Mouse (Mus musculus): Measurements from ENCODE around the gene Shisal1. TPM values are rescaled to one million over a fixed set of nuclear protein-coding genes. Genes with fewer than 3 reads are reported as not detected.
A peak's percentile ranks its signal among the peaks of the same experiment; 100 is the strongest.

Gene Shisal1
- total RNA-seq, 2 experiments from 2014 or later, result 3.6 to 5.3 TPM

DNA sequence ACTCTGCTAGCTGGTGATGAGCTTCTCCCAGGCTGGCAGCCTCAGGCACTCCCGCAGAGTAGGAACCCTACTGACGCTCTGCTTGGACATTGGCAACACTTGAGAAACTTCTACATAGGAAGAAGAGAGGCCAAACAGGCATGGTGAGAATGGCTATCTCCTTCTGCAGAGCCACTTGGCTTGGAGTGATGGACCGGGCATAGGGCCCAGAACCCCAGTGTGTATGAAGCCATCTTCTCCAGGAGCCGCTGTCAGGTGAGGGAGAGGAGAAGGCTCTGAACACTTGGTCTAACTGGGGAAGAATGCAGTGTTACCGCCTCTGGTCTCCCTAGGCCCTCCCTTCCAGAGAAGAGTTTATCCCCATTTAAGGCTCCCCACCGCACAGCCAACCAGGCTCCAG lies 19.3 kb downstream of the Shisal1 start:
- DNase-seq (ENCODE audit: low spot score in 2 of 2), result no peak

DNA sequence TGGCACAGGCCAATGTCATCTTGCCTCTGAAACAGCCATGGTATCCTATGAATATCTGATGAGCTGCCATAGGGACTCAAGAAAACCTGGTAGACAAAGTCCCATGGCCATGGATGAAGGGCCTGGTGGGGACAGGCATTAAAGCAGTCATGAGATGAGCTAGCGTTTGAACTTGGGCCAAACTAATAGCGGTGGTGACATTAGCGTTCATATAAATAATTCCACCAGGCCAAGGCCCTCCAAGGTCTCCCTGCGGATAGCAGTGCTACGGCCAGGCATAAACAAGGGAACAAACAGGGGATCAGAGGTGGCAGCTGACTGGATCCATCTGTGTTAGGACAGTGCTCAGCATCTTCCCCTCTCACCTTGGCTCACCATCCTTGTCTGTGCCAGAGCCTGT lies 21.2 kb downstream of the Shisal1 start:
- DNase-seq (ENCODE audit: low spot score in 2 of 2), result peak in 1 of 2 experiments; percentile 19

DNA sequence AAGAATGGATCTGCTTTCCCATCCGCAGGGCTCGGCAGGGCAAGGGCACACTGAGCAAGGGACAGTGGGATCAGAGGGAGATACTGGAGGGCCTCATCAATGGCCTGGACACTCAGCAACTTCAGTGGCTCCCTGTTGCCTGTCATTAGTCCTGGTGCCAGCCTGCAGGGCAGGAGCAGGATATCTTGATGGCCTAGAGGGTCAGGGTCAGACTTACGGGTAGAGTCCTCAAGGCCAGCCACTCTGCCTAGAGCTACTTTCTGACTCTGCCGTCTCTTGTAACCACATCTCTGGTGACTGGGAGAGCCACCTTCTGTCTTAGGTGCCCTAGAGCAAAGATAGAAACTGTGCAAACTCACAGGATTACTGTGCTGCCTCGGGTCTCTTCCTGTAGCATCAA lies 23.1 kb downstream of the Shisal1 start:
- no peak for DNase-seq (ENCODE audit: low spot score in 2 of 2)

DNA sequence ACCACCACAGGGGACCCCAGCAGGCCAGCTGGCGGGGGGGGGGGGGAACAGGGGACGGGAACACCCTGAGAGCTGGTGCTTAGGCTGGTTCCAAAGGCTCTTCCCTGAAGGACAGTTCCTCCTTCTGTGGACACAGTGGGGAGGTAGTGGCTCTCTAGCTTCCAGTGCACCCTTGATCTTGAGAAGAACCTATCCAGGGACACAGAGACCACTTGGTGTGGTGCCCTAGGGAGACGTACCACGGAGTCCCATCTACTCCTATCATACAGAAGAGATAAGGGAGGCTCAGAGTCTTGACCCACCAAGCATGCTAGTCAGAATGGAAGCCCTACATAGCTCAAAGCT lies 28.7 kb downstream of the Shisal1 start:
- DNase-seq (ENCODE audit: low spot score in 2 of 2), result no peak

DNA sequence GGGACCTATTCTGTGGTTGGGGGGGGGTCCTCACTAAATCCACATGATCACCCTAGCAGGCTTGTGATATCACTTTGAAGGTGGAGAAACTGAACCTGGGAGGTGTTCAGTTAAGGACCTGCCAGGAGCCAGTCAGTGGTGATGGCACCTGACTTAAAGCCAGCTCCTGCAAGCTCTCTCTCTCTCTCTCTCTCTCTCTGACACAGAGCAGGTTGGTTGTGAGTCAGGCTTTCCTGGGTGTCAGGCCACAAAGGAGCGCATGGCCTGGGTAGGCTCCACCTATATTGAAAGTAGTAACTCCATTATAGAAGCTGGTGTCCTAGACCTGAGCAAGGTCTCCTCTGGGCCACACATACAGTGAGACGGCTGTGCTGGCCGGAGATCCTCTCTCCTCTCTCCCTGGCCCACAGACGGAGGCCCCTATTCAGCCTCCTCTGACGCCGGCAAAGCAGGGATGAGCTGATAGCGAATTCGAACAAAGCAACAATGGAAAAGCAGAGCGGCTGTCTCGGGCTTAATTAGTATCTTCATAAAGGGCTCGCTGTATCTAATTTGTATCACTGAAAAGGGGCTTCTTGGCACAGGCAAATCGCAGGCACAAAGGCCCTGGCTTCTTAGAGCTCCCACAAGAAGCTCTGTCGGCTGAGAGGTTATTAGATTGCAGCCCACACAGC lies 29.2 kb downstream of the Shisal1 start:
- DNase-seq (ENCODE audit: low spot score in 2 of 2), result no peak

DNA sequence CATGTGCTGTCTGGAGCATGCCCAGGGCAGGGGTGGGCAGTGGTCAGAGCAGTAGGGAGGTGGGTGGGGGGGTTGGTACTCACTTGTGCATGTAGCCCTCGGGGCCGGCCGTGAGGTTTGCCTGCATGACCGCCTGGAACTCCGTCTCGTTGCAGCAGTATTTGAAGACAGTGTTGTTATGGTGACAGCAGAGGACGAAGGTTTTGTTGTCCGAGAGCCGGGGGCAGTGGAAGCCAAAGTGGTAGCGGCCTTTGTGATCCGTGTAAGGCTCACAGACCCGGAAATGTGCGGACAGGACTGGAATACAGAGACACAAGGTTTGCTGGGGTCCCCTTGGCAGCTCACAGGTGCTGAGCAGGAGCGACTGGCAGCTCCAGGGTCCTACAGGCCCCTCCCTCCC lies 29.9 kb downstream of the Shisal1 start:
- DNase-seq (ENCODE audit: low spot score in 2 of 2), result no peak

DNA sequence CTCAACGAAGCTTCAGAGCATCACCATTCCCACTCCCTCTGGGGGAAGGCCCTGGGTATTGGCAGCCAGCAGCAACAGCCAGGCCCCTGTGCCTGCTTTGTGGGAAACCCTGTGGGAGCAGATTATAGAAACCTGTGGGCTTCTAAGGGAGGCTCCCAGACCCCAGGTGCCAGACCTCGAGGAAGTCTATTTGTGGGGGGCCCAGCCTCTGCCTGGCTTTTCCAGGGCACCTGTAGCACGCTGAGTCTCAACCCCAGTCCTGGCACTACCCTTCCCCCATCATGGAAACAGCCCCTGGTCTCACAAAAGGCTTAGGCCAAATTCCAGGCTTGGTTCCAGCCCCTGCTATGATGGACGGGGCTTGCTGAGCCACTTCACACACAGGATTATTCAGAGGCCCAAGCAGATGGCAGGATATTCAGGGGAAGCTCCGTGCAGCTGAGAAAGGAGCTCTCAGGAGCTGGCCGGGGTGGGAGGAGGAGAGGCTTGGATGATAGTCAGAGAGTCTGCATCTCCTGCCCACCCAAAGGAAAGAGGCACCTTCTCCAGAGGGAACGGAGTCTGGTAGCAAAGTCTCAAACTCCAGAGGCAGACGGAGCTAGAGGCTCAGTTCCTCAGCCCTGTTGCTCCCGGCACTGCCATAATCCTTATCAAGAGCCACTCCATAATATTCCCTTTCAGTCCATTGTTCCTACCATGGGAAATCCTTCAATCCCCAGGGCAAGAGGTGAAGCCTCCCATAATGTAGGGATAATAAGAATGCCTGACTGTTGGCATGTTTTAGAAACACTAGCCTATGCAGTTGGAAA lies 32.7 kb downstream of the Shisal1 start:
- DNase-seq (ENCODE audit: low spot score in 2 of 2), result no peak

DNA sequence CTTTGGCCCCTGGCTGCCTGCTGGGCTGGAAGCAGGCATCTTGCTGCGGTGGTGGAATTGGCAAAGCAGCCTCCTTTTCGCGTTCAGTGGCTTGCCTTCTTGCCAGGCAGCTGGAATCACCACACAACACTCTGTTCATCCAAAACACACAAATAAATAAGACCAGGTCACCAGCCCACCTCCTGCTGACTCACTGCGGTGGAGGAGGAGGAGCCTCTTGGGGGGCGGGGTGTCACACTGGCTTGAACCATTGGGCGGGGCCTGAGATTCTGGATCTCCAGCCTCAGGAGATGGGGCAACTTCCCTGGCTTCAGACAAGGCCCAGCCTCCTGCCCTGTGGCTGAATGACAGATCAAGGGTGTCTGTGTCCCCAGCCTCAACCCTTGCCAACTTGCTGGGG lies 34.5 kb downstream of the Shisal1 start:
- DNase-seq (ENCODE audit: low spot score in 2 of 2), result peak; percentile 26 to 51

DNA sequence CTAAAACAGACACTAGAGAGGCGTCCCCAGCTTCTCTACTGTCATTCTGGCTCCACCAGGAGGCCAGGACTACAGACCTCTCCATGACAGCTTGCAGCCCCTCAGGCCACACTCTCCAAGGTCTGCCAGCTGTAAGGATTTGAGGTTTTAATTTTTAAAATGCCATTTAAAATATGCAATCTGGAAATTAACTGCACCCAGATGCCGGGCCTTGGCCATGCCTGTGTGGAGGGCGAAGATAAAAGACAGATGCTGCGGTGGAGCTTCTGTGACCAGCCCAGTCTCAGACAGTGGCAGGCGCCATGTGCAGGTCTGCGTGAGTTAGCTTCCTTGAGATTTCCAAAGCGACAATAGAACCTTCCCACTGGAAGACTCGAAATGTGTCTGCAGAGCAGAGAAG lies 36.8 kb downstream of the Shisal1 start:
- DNase-seq (ENCODE audit: low spot score in 2 of 2), result no peak

DNA sequence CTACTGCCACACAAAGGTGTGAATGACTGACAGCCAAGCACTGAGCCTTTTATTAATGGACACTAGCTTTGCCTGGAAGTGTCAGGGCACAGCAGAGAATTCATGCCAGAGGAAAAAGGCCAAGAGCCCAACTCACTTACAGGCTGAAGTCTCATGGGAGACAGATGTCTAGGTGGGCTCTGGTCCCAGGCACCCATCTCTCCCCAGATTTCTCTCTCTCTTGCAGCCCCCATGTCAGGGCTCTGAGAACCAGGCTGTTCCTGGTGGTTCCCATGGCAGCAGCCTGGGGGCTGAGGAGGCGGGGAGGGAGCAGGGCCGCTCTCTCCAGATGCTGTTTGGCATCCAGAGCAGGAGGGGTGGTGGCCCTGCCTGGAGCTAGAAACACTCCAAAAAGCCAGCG lies 38.3 kb downstream of the Shisal1 start:
- DNase-seq (ENCODE audit: low spot score in 2 of 2), result no peak

DNA sequence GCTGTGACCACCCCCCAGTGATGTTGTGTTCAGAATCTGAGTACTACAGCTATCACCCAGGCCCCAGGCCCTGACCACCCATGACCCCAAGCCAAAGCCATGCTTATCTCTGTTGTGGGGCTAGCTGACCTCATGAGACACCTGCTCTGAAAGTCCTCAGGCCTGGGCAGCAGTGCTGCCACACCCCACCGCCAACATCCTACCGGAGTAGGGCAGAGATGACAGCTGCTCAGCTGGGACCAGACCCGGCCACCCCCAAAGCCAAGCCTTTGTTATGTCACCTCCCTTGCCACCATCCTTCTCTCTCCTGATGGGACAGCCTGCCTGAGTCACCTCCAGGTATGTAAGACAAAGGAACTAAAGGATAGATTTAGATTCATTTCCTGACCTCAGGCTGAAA lies 41.1 kb downstream of the Shisal1 start:
- no peak for DNase-seq (ENCODE audit: low spot score in 2 of 2)

DNA sequence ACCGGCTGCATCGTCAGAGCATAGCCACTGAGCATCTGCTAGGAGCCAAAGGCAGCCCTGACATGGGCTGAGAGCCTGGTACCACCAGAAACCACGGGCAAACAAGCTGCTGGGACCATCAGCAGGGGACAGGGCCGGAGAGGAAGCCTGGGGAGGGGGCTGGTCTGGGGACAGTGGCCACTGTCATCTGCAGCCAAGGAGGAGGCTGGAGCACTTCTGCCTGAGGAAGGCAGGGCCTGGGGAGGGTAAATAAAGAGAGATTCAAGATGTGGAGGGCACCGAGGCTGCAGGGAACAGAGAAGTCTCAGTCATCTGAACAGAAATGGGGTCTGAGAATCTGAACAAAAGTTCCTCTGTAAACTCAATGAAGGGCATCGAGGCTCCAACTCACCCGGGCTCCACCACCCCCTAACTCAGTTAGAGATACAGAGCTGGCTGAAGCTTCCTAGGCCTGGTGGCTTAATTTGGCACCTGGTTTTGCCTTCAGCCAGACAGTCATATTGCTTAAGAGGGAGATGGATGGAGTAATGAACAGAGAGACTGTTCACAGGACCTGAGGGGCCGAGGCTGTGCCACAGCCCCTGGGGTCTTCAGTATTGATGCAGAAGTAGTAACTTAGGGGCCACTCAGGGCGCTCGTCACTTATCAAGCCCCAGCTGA lies 43.3 kb downstream of the Shisal1 start:
- DNase-seq (ENCODE audit: low spot score in 2 of 2), result no peak

DNA sequence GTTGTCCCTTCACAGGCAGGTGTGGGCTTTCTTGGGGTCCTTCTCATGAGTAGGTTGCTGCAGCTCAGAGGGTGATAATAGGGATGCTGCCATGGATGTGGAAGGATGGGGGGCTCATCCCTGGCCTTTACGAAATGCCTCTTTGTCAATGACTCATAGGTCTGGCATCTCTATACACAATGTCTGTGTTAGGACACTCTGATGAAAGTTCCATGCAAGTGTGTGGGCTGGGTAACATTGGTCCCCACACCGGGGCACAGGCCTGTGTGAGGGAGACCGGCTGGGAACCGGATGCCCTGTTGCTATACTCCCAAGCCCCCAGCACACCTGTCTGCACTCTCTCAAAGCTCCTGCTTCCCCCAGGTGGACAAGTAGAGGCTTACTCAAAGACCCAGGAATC lies 48.3 kb downstream of the Shisal1 start:
- no peak for DNase-seq (ENCODE audit: low spot score in 2 of 2)

DNA sequence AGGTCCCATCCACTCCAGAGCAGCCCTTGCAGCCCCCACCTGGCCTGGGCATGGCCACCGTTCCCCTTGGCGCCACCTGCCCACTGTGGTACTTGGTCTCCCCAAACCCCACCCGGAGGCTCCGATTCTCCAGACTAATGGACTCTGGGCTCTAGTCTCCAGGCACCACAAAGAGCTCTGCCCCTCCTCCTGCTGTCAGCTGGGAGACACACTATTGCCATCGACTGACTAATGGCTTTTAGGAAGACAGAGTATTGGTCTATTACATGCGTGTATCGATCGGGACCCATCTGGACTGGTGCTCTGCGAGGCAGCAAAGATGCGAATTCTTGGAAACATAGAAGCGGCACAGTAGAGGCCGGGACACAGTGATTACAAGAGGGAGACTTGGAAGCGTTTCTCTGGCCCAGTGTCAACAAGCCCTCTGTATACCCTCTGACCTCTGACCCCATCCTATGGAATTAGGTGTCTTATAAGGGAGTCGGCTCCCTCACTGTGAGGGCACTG lies 49.2 kb downstream of the Shisal1 start:
- no peak for DNase-seq (ENCODE audit: low spot score in 2 of 2)

DNA sequence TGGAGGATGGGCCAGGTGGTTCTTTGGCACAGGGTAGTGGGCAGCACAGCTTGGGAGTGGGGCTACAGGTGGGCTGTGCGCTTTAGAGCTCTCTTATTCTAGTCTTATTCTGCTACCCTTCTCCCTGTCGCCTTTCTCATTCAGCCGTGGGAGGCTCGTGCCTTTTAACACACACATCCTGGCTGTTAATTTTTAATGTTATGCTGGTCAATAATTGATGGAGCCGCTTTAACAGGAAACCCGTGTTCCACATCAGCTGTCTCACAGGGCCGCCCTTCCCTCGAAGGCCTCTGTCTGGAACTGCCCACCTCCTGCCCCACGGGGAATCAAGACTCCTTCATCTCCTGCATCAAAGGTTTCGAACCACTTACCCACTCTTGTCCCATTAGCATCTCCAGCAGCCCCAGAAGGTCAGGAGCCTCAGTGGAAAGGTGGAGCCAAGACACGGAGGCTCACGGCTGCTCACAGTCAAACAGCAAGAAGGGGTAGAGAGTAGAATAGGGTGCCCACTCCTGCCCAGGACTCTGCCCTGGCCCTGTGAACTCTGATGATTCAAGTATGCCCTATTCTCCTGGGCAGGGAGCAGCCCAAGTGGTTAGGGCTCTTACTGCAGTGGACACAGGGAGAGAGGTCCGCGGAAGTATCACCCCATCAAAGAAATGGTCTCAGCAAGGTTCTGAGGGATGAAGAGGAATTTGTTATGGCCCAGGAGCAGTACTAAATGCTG lies 51.4 kb downstream of the Shisal1 start:
- no peak for DNase-seq (ENCODE audit: low spot score in 2 of 2)

DNA sequence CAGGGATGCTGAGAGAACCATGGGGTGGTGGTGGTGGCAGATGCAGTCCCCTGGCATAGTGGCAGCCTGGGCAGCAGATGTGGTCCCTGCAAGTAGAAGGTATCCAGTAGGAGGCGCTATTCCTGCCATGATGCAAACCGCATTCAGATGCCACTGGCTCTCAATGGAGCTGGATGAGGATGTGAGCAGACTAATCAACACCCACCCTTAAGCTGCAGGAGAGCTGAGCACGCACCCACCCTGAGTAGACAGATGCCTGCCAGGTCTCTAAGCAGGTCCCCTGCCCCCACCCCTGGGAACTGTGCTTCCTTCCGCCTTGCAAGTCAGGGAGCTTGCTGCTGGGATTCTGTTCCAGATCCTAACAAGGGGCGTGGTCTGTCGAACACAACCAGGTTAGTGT lies 53.6 kb downstream of the Shisal1 start:
- no peak for DNase-seq (ENCODE audit: low spot score in 2 of 2)

DNA sequence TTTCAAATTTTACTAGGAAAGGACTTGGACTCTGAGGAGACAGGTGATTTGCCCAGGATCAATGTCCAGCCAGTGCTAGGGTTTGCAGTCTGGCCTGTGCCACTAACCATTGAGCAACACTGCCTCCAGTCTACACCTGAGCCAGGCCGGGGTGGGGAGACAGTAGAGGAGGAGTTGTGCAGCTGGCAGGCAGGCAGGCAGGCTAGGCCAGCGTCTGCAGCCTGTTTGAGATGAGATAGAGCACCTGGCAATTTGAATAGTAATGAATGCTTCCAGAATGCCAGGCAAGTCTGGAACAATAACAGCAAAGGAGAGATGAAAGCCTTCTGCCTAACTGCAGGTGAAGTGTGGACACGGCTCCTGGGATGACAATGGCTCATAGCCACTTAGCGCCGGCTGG lies 54.1 kb downstream of the Shisal1 start:
- DNase-seq (ENCODE audit: low spot score in 2 of 2), result no peak

DNA sequence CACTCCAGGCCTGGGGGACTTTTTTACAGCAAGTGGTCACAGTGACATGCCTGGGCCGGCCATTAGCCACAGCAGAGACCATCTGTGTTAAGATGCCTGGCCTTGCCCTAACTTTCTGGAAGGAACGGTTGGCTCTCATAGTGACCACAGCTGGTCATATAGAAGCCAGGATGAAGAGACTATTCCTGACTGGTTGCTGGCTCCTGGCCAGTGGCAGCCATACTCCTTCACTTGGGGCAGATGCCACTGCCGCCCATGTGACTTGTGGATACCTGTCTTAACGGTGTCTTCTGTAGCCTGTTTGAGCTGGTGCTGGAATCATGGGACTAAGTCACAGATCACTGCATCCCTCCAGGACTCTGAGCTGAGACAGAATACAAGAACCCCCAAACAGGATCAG lies 54.8 kb downstream of the Shisal1 start:
- DNase-seq (ENCODE audit: low spot score in 2 of 2), result no peak

DNA sequence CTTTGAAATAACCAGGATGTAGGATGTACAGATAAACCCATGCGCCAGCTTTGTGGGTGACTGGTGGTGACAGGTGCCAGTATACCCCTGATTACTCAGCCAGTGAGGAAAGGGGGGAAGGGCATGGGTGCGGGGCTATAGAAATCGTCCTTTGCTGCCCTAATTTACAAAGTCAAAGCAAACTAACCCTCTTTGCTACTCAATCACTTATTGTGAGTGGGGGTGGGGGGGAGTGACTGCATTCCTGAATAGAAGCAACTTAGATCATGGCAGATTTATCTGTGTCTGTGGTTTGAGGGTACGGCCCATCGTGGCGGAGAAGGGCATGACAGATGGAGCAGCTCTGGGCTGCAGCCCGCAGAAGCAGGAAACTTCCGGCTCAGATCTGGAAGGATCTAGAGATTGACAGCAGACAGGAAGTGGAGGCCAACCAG lies 58.2 kb downstream of the Shisal1 start:
- DNase-seq (ENCODE audit: low spot score in 2 of 2), result no peak

DNA sequence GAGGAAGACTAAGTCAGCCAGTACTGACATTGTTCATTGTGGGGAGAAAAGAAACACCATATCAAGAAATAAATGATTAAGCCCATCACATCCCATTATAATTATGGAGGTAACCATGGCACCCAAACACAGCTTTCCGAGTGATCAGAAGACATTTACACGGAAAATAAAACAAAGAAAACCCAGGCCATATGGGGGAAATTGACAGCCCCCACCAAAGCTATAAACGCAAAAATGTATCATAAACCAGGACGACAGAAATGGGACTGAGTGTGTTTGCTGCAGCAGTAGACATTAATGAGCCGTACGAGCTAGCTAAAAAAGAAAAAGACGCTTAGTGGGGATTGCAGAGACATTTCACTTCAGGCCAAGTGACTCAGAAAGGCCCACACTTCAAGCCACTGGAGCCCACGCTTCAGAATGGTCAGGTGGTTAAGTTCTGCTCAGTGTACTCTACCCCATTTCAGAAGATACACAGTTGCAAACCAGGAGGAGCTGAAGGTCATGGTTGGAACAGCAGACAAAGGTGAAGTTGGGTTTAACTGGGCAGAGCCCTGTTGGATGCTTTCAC lies 60.8 kb downstream of the Shisal1 start:
- DNase-seq (ENCODE audit: low spot score in 2 of 2), result no peak

DNA sequence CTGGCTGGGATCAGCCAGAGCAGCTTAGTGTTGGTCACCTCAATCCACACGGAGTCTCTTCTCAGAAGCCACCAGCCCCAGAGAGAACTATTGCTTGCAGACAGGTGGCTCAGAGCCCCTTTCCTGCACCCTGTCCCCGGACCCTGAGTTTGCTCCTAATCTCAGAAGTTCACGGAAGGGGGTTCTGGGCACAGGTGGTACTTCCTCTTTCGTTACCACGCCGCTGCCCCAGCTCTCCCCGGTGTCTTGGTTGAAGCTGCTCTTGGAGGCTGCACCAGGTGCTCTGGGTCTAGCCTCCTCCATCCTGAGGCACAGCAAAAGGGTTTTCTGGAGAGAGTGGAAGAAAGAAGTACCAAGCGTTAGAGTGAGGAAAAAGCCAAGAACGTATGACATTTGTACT lies 62.8 kb downstream of the Shisal1 start:
- DNase-seq (ENCODE audit: low spot score in 2 of 2), result no peak

Data from adrenal gland, postnatal 4 days (tissue).